Mouse (Mus musculus): ENCODE data around the gene Lrch4.

- TF ChIP-seq CTCF (IDR thresholded peaks at IDR 0.05; ENCODE audit: insufficient read depth, low read depth, low read length) = no peak
- no peak for TF ChIP-seq POLR2A (IDR thresholded peaks at IDR 0.05; ENCODE audit: insufficient read depth, low read depth, low read length)
Measured at GRCm38 (mm10) chr5:137670240-137670639, 41.3 kb downstream of the Lrch4 start.

Data from olfactory bulb, adult 2 months (tissue).